Mouse (Mus musculus) liver, postnatal 0 days (tissue): ENCODE measurements at regions not wholly inside any gene's neighbourhood (a gene's known extent, or its start where the extent isn't known, plus 50 kb on each side); places are given as distances from the start of the nearest gene placed in this dataset.
A peak's percentile ranks its signal among the peaks of the same experiment; 100 is the strongest.

ENCODE experiments used
- ATAC-seq: fragments of 200-750 bp; cut with Nextera tagmentation; 2 replicates; pipeline ENCODE4 v1.8.0; 2017; ENCODE audit warnings: mild to moderate bottlenecking, moderate library complexity
- DNase-seq: peaks from one replicate; pipeline ENCODE4 v3.0.0-alpha.2; 2016
- H3K27ac ChIP-seq: fragments of 300-500 bp; sonication (generic); 2 replicates; pipeline ENCODE4 v1.5.1; 2014; ENCODE audit warnings: antibody characterized with exemption, moderate library complexity, mild to moderate bottlenecking, low read depth
- H3K27me3 ChIP-seq: fragments of 300-500 bp; sonication (generic); 2 replicates; pipeline ENCODE4 v1.6.1; 2014; ENCODE audit warnings: low read length, control low read depth, mixed read lengths; ENCODE audit not compliant: insufficient read depth
- H3K36me3 ChIP-seq: fragments of 300-500 bp; sonication (generic); replicated peaks from 2 replicates; pipeline ENCODE4 v1.6.1; 2014; ENCODE audit warnings: mild to moderate bottlenecking, control low read depth, low read length, moderate library complexity, mixed read lengths; ENCODE audit not compliant: insufficient read depth
- H3K4me1 ChIP-seq: fragments of 300-500 bp; sonication (generic); 2 replicates; pipeline ENCODE4 v1.6.1; 2014; ENCODE audit warnings: antibody characterized with exemption, mild to moderate bottlenecking, control low read depth; ENCODE audit not compliant: insufficient read depth
- H3K4me2 ChIP-seq: fragments of 300-500 bp; sonication (generic); 2 replicates; pipeline ENCODE4 v1.6.1; 2014; ENCODE audit warnings: low read depth, mild to moderate bottlenecking, low read length, moderate library complexity, mixed read lengths
- H3K4me3 ChIP-seq: fragments of 300-500 bp; sonication (generic); 2 replicates; pipeline ENCODE4 v1.5.1; 2014; ENCODE audit warnings: low read depth, low read length
- H3K9ac ChIP-seq: fragments of 300-500 bp; sonication (generic); replicated peaks from 2 replicates; pipeline ENCODE4 v1.6.1; 2014; ENCODE audit warnings: mild to moderate bottlenecking, moderate library complexity
- H3K9me3 ChIP-seq: fragments of 300-500 bp; sonication (generic); 2 replicates; pipeline ENCODE4 v1.6.1; 2016; ENCODE audit warnings: mild to moderate bottlenecking, control low read depth, low read length, mixed read lengths
- CTCF ChIP-seq: sonication (generic); IDR thresholded peaks from 2 replicates; pipeline ENCODE4 v1.5.1; 2016; ENCODE audit warnings: antibody characterized with exemption, low read depth
- EP300 ChIP-seq: IDR thresholded peaks from 2 replicates; pipeline ENCODE4 v1.6.1; 2016; ENCODE audit warnings: antibody characterized with exemption, low read depth, mild to moderate bottlenecking
- WGBS: fragments of 180-500 bp; shearing (Covaris S2); extraction: QIAGEN DNeasy Blood & Tissue Kit; methylation state at CpG from one replicate; pipeline ENCODE4 v1.1.7; 2014; ENCODE audit not compliant: insufficient replicate concordance; 5-methylcytosine and 5-hydroxymethylcytosine counted together

DNA sequence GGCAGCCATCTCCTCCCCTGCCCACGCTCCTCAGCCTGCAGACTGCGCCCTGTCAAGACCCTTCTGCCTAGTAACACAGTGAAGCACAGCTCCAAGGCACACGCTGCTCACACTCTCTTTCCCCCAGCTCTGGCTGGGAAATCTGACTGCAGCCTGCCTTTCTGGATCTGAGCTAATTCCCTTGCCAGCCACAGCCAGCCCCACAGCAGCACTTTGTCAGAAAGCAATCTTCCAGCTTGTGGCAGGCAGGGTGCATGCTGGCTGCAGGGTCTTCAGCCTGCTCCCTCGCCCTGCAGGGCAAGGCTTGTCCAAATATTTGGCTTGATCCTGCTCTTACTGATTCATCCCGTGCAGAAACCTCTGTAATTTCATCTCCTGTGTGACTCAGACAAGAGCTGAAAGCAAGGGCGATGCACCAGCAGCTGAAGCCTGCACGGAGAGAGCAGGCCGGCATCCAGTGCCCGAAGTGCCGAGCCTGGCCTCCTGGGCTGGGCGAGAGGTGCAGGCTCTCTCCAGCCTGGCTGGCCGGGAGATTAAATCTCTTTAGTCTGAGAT, 70.4 kb upstream of the Mef2a start:
- DNase-seq (no peak), ATAC-seq (no peak)
- Histone ChIP-seq H3K27me3 (no peaks in the 10 kb centered on the region), H3K9ac (no peak overlapping the region), H3K27ac (no peak overlapping the region), H3K4me3 (no peak overlapping the region), H3K4me2 (no peak overlapping the region), H3K4me1 (peaks cover 30% of the 10 kb centered on the region), H3K36me3 (no peaks in the 10 kb centered on the region), H3K9me3 (no peaks in the 10 kb centered on the region)
- 47% methylated on average over 12 of the region's 12 CpGs for WGBS
- TF ChIP-seq CTCF (no peak), EP300 (no peak)

DNA sequence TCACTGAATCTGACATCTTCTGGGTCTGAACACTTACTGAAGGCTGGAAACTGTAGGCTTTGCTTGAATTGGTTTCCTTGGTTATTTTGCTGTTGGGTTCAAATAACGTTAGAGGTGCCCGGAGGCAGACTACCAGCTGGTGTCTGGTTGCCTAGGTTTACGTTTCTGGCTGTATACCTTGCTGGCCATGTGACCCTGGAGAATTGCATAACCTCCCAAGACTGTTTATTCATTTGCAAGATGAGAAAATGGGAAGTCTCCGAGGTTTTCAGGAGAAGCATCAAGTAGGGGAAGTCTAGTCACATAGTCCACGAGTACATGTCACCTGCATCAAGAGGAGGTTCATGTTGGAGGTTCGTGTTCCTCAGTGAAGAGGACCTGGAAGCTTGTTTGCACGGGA, 69.6 kb upstream of the Mef2a start:
- ATAC-seq (no peak), DNase-seq (no peak)
- no peak overlapping the region for H3K4me2 ChIP-seq
- H3K36me3 ChIP-seq = no peaks in the 10 kb centered on the region
- H3K27me3 ChIP-seq = no peaks in the 10 kb centered on the region
- H3K4me3 ChIP-seq = no peak overlapping the region
- no peak overlapping the region for H3K9ac ChIP-seq
- no peaks in the 10 kb centered on the region for H3K9me3 ChIP-seq
- 42% methylated on average over 7 of the region's 7 CpGs for WGBS
- H3K4me1 ChIP-seq = peaks cover 34% of the 10 kb centered on the region
- no peak overlapping the region for H3K27ac ChIP-seq
- TF ChIP-seq CTCF = no peak
- TF ChIP-seq EP300 = no peak

DNA sequence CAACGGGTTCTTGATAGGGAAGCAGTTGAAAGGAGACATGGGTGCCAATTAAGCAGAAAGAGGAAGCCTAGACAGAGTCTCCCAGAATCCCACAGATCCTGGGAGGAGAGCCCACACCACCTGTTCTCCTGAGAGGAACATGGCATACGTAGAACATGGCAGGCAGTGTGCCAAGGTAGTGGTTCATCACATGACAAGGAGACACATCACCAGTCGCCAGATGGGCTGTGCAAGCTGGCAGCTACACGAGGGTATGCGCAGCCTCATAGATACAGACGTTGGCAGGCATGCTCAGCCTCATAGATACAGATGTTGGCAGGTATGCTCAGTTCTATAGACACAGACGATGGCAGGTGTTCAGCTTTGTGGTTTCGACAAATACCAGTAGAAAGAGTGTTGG, 68.1 kb upstream of the Mef2a start:
- Histone ChIP-seq H3K4me2 (no peak overlapping the region), H3K9ac (no peak overlapping the region), H3K27ac (no peak overlapping the region), H3K36me3 (no peaks in the 10 kb centered on the region), H3K4me1 (peaks cover 28% of the 10 kb centered on the region), H3K9me3 (no peaks in the 10 kb centered on the region), H3K27me3 (no peaks in the 10 kb centered on the region), H3K4me3 (no peak overlapping the region)
- ATAC-seq (no peak), DNase-seq (no peak)
- 80% methylated on average over 8 of the region's 8 CpGs for WGBS
- TF ChIP-seq CTCF (no peak), EP300 (no peak)

DNA sequence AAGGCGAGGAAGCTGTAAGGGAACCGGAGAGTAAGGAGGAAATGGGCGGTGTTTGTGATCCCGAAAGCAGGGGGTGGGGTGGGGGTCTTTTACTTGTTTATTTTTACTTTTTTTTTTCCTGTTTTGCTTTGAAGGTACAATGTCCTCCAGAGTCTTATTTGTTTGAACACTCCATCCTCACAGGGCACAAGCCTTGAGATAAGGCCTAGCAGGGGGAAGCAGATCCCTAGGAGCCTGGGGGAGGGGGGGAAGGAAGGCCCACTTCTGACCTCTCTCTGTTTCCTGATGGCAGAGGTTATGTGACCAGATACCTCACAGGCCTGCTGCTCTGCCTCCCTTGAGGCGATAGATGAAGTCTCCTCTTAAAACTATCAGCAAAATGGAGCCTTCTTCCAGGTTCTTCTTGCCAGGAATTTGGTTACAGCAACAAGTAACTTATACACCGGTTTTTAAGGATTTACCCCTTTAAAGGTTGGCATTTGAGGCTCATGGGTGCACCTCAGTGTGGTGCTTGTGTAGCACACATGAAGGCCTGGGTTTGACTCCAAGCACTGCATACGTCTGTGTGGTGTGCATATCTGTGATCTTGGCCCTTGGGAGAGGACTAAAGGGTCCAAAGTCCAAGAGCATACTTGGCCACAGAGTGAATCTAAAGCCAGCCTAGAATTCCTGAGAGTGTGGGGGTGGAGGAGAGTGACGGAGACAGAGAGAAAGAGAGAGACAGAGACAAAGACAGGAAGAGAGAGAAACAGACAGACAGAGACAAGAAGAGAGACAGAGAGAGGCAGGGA, 64.8 kb upstream of the Mef2a start:
- no peaks in the 10 kb centered on the region for H3K9me3 ChIP-seq
- DNase-seq (no peak), ATAC-seq (no peak)
- no peak overlapping the region for H3K4me3 ChIP-seq
- H3K36me3 ChIP-seq = no peaks in the 10 kb centered on the region
- no peaks in the 10 kb centered on the region for H3K27me3 ChIP-seq
- no peak overlapping the region for H3K9ac ChIP-seq
- no peak for TF ChIP-seq CTCF
- TF ChIP-seq EP300 = no peak
- no peak overlapping the region for H3K4me2 ChIP-seq
- H3K4me1 ChIP-seq = peaks cover 5% of the 10 kb centered on the region
- 50% methylated on average over 8 of the region's 8 CpGs for WGBS
- no peak overlapping the region for H3K27ac ChIP-seq

DNA sequence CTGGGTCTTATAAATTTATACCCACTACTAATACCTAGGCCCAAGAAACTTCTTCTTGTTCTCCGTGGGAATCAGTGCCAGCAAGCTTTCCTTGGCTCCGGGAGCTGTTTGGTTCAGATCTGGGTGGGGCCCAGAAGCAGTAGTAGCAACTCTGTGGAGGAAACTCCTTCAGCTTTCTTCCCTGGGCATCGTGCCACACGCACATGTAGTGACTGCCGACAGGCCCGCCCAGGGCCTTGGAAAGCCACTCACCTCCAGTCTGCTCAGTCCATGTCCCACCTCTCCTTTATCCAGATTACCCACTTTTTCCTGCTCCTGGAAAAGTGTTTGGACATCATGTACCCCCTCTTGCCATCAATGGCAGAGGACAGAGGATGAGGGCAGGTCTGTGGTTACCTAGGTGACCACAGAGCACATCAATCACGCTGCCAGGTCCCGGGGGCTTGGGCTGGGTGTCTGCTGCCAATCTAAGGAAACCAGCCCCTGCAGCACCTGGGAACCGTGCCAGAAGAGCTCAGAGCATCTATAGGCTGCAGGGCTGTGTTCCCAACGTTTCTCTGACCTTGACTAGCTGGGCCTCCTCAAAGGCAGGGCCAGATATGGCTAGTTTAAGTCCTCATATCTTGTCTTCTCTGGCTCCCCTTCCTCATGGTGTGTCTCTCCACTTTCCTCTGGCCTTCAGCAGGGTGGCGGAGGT, 63.1 kb upstream of the Mef2a start:
- no peak for TF ChIP-seq EP300
- TF ChIP-seq CTCF = no peak
- DNase-seq (peak; percentile 20), ATAC-seq (no peak)
- no peaks in the 10 kb centered on the region for H3K27me3 ChIP-seq
- H3K4me2 ChIP-seq = no peak overlapping the region
- no peaks in the 10 kb centered on the region for H3K9me3 ChIP-seq
- H3K36me3 ChIP-seq = no peaks in the 10 kb centered on the region
- no peak overlapping the region for H3K9ac ChIP-seq
- H3K27ac ChIP-seq = no peak overlapping the region
- H3K4me3 ChIP-seq = no peak overlapping the region
- peaks cover 5% of the 10 kb centered on the region for H3K4me1 ChIP-seq
- WGBS = 63% methylated on average over 11 of the region's 11 CpGs

DNA sequence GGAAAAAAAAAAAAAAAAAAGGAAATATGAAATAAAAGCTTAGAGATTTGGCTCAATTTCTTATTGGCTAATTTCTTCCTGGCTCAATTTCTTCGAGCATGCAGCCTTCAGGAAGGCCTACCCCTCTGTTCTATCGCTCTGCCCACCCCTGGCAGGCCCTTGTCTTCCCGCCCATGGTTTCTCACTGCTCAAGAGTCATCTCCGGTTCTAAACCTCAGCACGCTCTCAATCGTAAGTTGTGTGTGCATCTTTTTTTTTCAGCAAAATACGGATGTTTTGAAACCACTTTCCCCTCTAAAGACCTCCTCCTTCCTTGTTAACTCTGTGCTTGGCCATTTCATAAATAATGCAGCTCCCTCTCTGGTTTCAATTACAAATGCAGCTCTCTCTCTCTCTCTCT, 58.3 kb upstream of the Mef2a start:
- Histone ChIP-seq H3K4me3 (no peak overlapping the region), H3K9me3 (no peaks in the 10 kb centered on the region), H3K27me3 (no peaks in the 10 kb centered on the region), H3K27ac (no peak overlapping the region), H3K9ac (no peak overlapping the region), H3K4me1 (no peaks in the 10 kb centered on the region), H3K36me3 (no peaks in the 10 kb centered on the region), H3K4me2 (no peak overlapping the region)
- TF ChIP-seq EP300 (no peak), CTCF (no peak)
- no peak for DNase-seq
- ATAC-seq = no peak
- WGBS = 52% methylated on average over 7 of the region's 7 CpGs
